In genomic region chr10:128370021-128370420, GRCm38 (mm10) we compare ENCODE assay signal across 18 mouse cellular contexts. TPM values are rescaled to one million over a fixed set of nuclear protein-coding genes. Genes with fewer than 3 reads are reported as not detected.
DNase-seq lines count a peak whose midpoint lies in the region; ATAC-seq and TF ChIP-seq lines count a peak whose summit lies in the region.
"Had no signal": no experiment of that assay in that cellular context is flagged by ENCODE, and none has a peak within 500 bp of the region (broad histone marks: within the 10 kb centered on the region; RNA-seq: fewer than 3 reads in every experiment).

No protein-coding gene starts in this region.

- WGBS in forebrain, embryonic 12.5 days, result 52% methylated on average over 5 of the region's 6 CpGs
- 54% methylated on average over 5 of the region's 6 CpGs for WGBS in forebrain, postnatal 0 days
- 55% methylated on average over 5 of the region's 6 CpGs for WGBS in hindbrain, postnatal 0 days
- 64% methylated on average over 5 of the region's 6 CpGs for WGBS in hindbrain, embryonic 11.5 days
- 51% methylated on average over 5 of the region's 6 CpGs for WGBS in midbrain, postnatal 0 days
- WGBS in midbrain, embryonic 16.5 days, result 63% methylated on average over 5 of the region's 6 CpGs
- 57% methylated on average over 6 of the region's 6 CpGs for whole genome bisulfite sequencing in small intestine, adult 2 months

- peaks cover 7% of the 10 kb centered on the region for H3K36me3 ChIP-seq in forebrain, embryonic 12.5 days (replicated peaks)
- no peaks in the 10 kb centered on the region for H3K36me3 ChIP-seq in forebrain, postnatal 0 days (ENCODE audit: insufficient read depth)
- H3K36me3 ChIP-seq in hindbrain, postnatal 0 days (ENCODE audit: insufficient read depth, low read length), result no peaks in the 10 kb centered on the region; the same call in 1 of the 2 replicates
- H3K36me3 ChIP-seq in hindbrain, embryonic 11.5 days (ENCODE audit: control insufficient read depth, insufficient read depth, low read length), result no peaks in the 10 kb centered on the region
- no peaks in the 10 kb centered on the region for H3K36me3 ChIP-seq in midbrain, postnatal 0 days (ENCODE audit: insufficient read depth, low read length)
- H3K36me3 ChIP-seq in midbrain, embryonic 16.5 days (ENCODE audit: control insufficient read depth, insufficient read depth, low read length), result peaks cover 2% of the 10 kb centered on the region; the same call in 1 of the 2 replicates
- H3K36me3 ChIP-seq in small intestine, adult 2 months (ENCODE audit: control insufficient read depth, insufficient read depth, low read length), result peaks cover 3% of the 10 kb centered on the region

- 0 out of 2 replicates have a peak, but pooled peaks cover 3% of the 10 kb centered on the region for H3K27me3 ChIP-seq in forebrain, embryonic 12.5 days
- no peaks in the 10 kb centered on the region for H3K27me3 ChIP-seq in forebrain, postnatal 0 days (ENCODE audit: insufficient read depth, low read length)
- H3K27me3 ChIP-seq in hindbrain, postnatal 0 days (ENCODE audit: insufficient read depth, low read length), result no peaks in the 10 kb centered on the region
- no peaks in the 10 kb centered on the region for H3K27me3 ChIP-seq in hindbrain, embryonic 11.5 days (ENCODE audit: control insufficient read depth, insufficient read depth, low read length)
- no peaks in the 10 kb centered on the region for H3K27me3 ChIP-seq in midbrain, postnatal 0 days (ENCODE audit: insufficient read depth, low read length)
- no peaks in the 10 kb centered on the region for H3K27me3 ChIP-seq in midbrain, embryonic 16.5 days (ENCODE audit: control insufficient read depth, insufficient read depth, low read depth, low read length)
- no peaks in the 10 kb centered on the region for H3K27me3 ChIP-seq in small intestine, adult 2 months (ENCODE audit: control insufficient read depth, insufficient read depth, low read length)
- H3K27me3 ChIP-seq: Patski had no signal

- no peak overlapping the region for H3K9ac ChIP-seq in forebrain, embryonic 12.5 days
- H3K9ac ChIP-seq in forebrain, postnatal 0 days, result no peak overlapping the region
- H3K9ac ChIP-seq in hindbrain, postnatal 0 days (replicated peaks; ENCODE audit: low read length), result no peak overlapping the region
- no peak overlapping the region; the same call in 1 of the 2 replicates for H3K9ac ChIP-seq in hindbrain, embryonic 11.5 days (ENCODE audit: low read depth, low read length)
- no peak overlapping the region for H3K9ac ChIP-seq in midbrain, postnatal 0 days (replicated peaks; ENCODE audit: low read length, poor library complexity, severe bottlenecking)
- H3K9ac ChIP-seq in midbrain, embryonic 16.5 days (ENCODE audit: low read depth, low read length), result no peak overlapping the region

- no peak for ATAC-seq in forebrain, embryonic 12.5 days (ENCODE audit: low FRiP score)
- no peak for ATAC-seq in forebrain, postnatal 0 days
- no peak for ATAC-seq in hindbrain, postnatal 0 days
- ATAC-seq in hindbrain, embryonic 11.5 days (ENCODE audit: low FRiP score), result no peak
- ATAC-seq in midbrain, postnatal 0 days (ENCODE audit: low FRiP score), result no peak
- ATAC-seq in midbrain, embryonic 16.5 days, result no peak
- ATAC-seq: Patski had no signal

- no peak overlapping the region for H3K4me3 ChIP-seq in forebrain, embryonic 12.5 days (replicated peaks)
- no peak overlapping the region for H3K4me3 ChIP-seq in forebrain, postnatal 0 days (ENCODE audit: low read depth, low read length)
- no peak overlapping the region for H3K4me3 ChIP-seq in hindbrain, postnatal 0 days (ENCODE audit: low read length)
- no peak overlapping the region for H3K4me3 ChIP-seq in hindbrain, embryonic 11.5 days (ENCODE audit: low read depth, low read length)
- no peak overlapping the region for H3K4me3 ChIP-seq in midbrain, postnatal 0 days (ENCODE audit: low read depth, low read length)
- no peak overlapping the region for H3K4me3 ChIP-seq in midbrain, embryonic 16.5 days (ENCODE audit: low read depth, low read length)
- H3K4me3 ChIP-seq in small intestine, adult 2 months (ENCODE audit: low read depth, low read length), result no peak overlapping the region

- no peaks in the 10 kb centered on the region for H3K9me3 ChIP-seq in forebrain, embryonic 12.5 days
- H3K9me3 ChIP-seq in forebrain, postnatal 0 days (ENCODE audit: low read length), result no peaks in the 10 kb centered on the region
- H3K9me3 ChIP-seq in hindbrain, postnatal 0 days (ENCODE audit: low read length), result no peaks in the 10 kb centered on the region
- no peaks in the 10 kb centered on the region for H3K9me3 ChIP-seq in hindbrain, embryonic 11.5 days (ENCODE audit: control insufficient read depth, low read length)
- no peaks in the 10 kb centered on the region for H3K9me3 ChIP-seq in midbrain, postnatal 0 days (ENCODE audit: low read length)
- no peaks in the 10 kb centered on the region for H3K9me3 ChIP-seq in midbrain, embryonic 16.5 days (replicated peaks; ENCODE audit: control insufficient read depth, low read length, poor library complexity, severe bottlenecking)
- H3K9me3 ChIP-seq: forebrain, embryonic 10.5 days had no signal

- no peak for TF ChIP-seq POLR2A in small intestine, adult 2 months (IDR thresholded peaks at IDR 0.05; ENCODE audit: low read depth, low read length)

- no peak overlapping the region for H3K4me2 ChIP-seq in forebrain, embryonic 12.5 days
- H3K4me2 ChIP-seq in forebrain, postnatal 0 days (ENCODE audit: low read depth), result no peak overlapping the region
- H3K4me2 ChIP-seq in hindbrain, postnatal 0 days (ENCODE audit: low read depth, low read length), result no peak overlapping the region
- no peak overlapping the region for H3K4me2 ChIP-seq in hindbrain, embryonic 11.5 days (replicated peaks; ENCODE audit: low read depth, low read length)
- no peak overlapping the region for H3K4me2 ChIP-seq in midbrain, postnatal 0 days (ENCODE audit: low read depth, low read length, poor library complexity, severe bottlenecking)
- H3K4me2 ChIP-seq in midbrain, embryonic 16.5 days (ENCODE audit: low read length), result no peak overlapping the region

- H3K27ac ChIP-seq in forebrain, embryonic 12.5 days, result peak overlapping the region; percentile 96; the same call in 1 of the 2 replicates
- no peak overlapping the region for H3K27ac ChIP-seq in forebrain, postnatal 0 days (ENCODE audit: low read depth, low read length)
- H3K27ac ChIP-seq in hindbrain, postnatal 0 days, result peak overlapping the region; percentile 95; the same call in 1 of the 2 replicates
- H3K27ac ChIP-seq in hindbrain, embryonic 11.5 days (ENCODE audit: low read depth, low read length), result no peak overlapping the region
- peak overlapping the region; percentile 96; the same call in 1 of the 2 replicates for H3K27ac ChIP-seq in midbrain, postnatal 0 days (ENCODE audit: low read depth, low read length)
- no peak overlapping the region for H3K27ac ChIP-seq in midbrain, embryonic 16.5 days (ENCODE audit: low read length)
- peak overlapping the region; percentile 73 for H3K27ac ChIP-seq in small intestine, adult 2 months (ENCODE audit: insufficient read depth, low read depth, low read length)

- DNase-seq in forebrain, postnatal 0 days, result no peak
- no peak for DNase-seq in hindbrain, postnatal 0 days (ENCODE audit: low spot score)
- DNase-seq in hindbrain, embryonic 11.5 days (ENCODE audit: low spot score), result no peak
- DNase-seq in midbrain, postnatal 0 days (ENCODE audit: low spot score), result no peak
- DNase-seq in T-cell, adult 2 months (ENCODE audit: low spot score), result no peak
- DNase-seq: adrenal gland, adult 8-10 months; cerebellum, adult 8-10 months; kidney, adult 9 months; lung, embryonic 14.5 days; thymus, postnatal 4 days had no signal

- peaks cover 18% of the 10 kb centered on the region for H3K4me1 ChIP-seq in forebrain, embryonic 12.5 days
- peaks cover 6% of the 10 kb centered on the region for H3K4me1 ChIP-seq in forebrain, postnatal 0 days (ENCODE audit: insufficient read depth)
- H3K4me1 ChIP-seq in hindbrain, postnatal 0 days (ENCODE audit: insufficient read depth, low read length), result peaks cover 15% of the 10 kb centered on the region
- H3K4me1 ChIP-seq in hindbrain, embryonic 11.5 days (replicated peaks; ENCODE audit: control insufficient read depth, insufficient read depth, low read length), result peaks cover 12% of the 10 kb centered on the region
- H3K4me1 ChIP-seq in midbrain, postnatal 0 days (ENCODE audit: insufficient read depth, low read length), result no peaks in the 10 kb centered on the region
- peaks cover 10% of the 10 kb centered on the region for H3K4me1 ChIP-seq in midbrain, embryonic 16.5 days (ENCODE audit: control insufficient read depth, insufficient read depth, low read length)
- peaks cover 12% of the 10 kb centered on the region for H3K4me1 ChIP-seq in small intestine, adult 2 months (ENCODE audit: control insufficient read depth, insufficient read depth, insufficient read length, low read length)

- no peak for TF ChIP-seq CTCF in forebrain, postnatal 0 days (IDR thresholded peaks at IDR 0.05; ENCODE audit: low read depth)
- no peak for TF ChIP-seq CTCF in hindbrain, postnatal 0 days (IDR thresholded peaks at IDR 0.05; ENCODE audit: low read depth)
- TF ChIP-seq CTCF in midbrain, postnatal 0 days (IDR thresholded peaks at IDR 0.05), result no peak
- TF ChIP-seq CTCF in small intestine, adult 2 months (IDR thresholded peaks at IDR 0.05; ENCODE audit: extremely low read depth, insufficient read length, insufficient replicate concordance, low read depth, low read length), result no peak

RNA-seq across cellular contexts. Expression of gene Coq10a, which starts 1.2 kb away (rescaled TPM):
- 24.2 and 25.5 TPM in 2 replicates for polyA plus RNA-seq in forebrain, embryonic 12.5 days (2016; fragmentation: Nextera tagmentation; extraction: Ambion mirVana)
- 34.0 and 41.6 TPM in 2 replicates for total RNA-seq in forebrain, postnatal 0 days (2014; rRNA removed)
- polyA plus RNA-seq in forebrain, postnatal 0 days (2015; fragmentation: Nextera tagmentation; extraction: Ambion mirVana), result 48.2 and 50.0 TPM in 2 replicates
- total RNA-seq in hindbrain, postnatal 0 days (2014; rRNA removed), result 26.9 and 42.1 TPM in 2 replicates
- polyA plus RNA-seq in hindbrain, postnatal 0 days (2015; fragmentation: Nextera tagmentation; extraction: Ambion mirVana), result 50.8 and 52.1 TPM in 2 replicates
- 23.8 and 24.5 TPM in 2 replicates for polyA plus RNA-seq in hindbrain, embryonic 11.5 days (2014; fragmentation: Nextera tagmentation; extraction: Ambion mirVana)
- 42.8 and 53.2 TPM in 2 replicates for total RNA-seq in midbrain, postnatal 0 days (2014; rRNA removed)
- polyA plus RNA-seq in midbrain, postnatal 0 days (2015; fragmentation: Nextera tagmentation; extraction: Ambion mirVana), result 51.7 and 56.4 TPM in 2 replicates
- polyA plus RNA-seq in midbrain, embryonic 16.5 days (2015; fragmentation: Nextera tagmentation; extraction: Ambion mirVana), result 36.8 and 40.3 TPM in 2 replicates
- 36.5 and 79.1 TPM in 2 replicates for polyA plus RNA-seq in small intestine, adult 2 months (2012; rRNA removed)

RNA-seq across cellular contexts. Expression of gene Ankrd52, which starts 6.9 kb away (rescaled TPM):
- 11.3 and 13.9 TPM in 2 replicates for polyA plus RNA-seq in forebrain, embryonic 12.5 days (2016; fragmentation: Nextera tagmentation; extraction: Ambion mirVana)
- 22.3 and 32.6 TPM in 2 replicates for total RNA-seq in forebrain, postnatal 0 days (2014; rRNA removed)
- 4.7 and 7.7 TPM in 2 replicates for polyA plus RNA-seq in forebrain, postnatal 0 days (2015; fragmentation: Nextera tagmentation; extraction: Ambion mirVana)
- total RNA-seq in hindbrain, postnatal 0 days (2014; rRNA removed), result 38.8 and 39.5 TPM in 2 replicates
- 9.1 and 10.6 TPM in 2 replicates for polyA plus RNA-seq in hindbrain, postnatal 0 days (2015; fragmentation: Nextera tagmentation; extraction: Ambion mirVana)
- 9.5 and 12.3 TPM in 2 replicates for polyA plus RNA-seq in hindbrain, embryonic 11.5 days (2014; fragmentation: Nextera tagmentation; extraction: Ambion mirVana)
- total RNA-seq in midbrain, postnatal 0 days (2014; rRNA removed), result 43.6 and 49.1 TPM in 2 replicates
- 7.8 and 9.9 TPM in 2 replicates for polyA plus RNA-seq in midbrain, postnatal 0 days (2015; fragmentation: Nextera tagmentation; extraction: Ambion mirVana)
- polyA plus RNA-seq in midbrain, embryonic 16.5 days (2015; fragmentation: Nextera tagmentation; extraction: Ambion mirVana), result 9.9 and 13.6 TPM in 2 replicates
- 15.3 and 22.1 TPM in 2 replicates for polyA plus RNA-seq in small intestine, adult 2 months (2012; rRNA removed)

RNA-seq across cellular contexts. Expression of gene Slc39a5, which starts 31.0 kb away (rescaled TPM):
- not detected in 2 replicates for polyA plus RNA-seq in forebrain, embryonic 12.5 days (2016; fragmentation: Nextera tagmentation; extraction: Ambion mirVana)
- 0.24 and 0.69 TPM in 2 replicates for total RNA-seq in forebrain, postnatal 0 days (2014; rRNA removed)
- 0.10 and 0.42 TPM in 2 replicates for polyA plus RNA-seq in forebrain, postnatal 0 days (2015; fragmentation: Nextera tagmentation; extraction: Ambion mirVana)
- 0.58 and 2.3 TPM in 2 replicates for total RNA-seq in hindbrain, postnatal 0 days (2014; rRNA removed)
- 0.55 and 0.66 TPM in 2 replicates for polyA plus RNA-seq in hindbrain, postnatal 0 days (2015; fragmentation: Nextera tagmentation; extraction: Ambion mirVana)
- not detected in 2 replicates for polyA plus RNA-seq in hindbrain, embryonic 11.5 days (2014; fragmentation: Nextera tagmentation; extraction: Ambion mirVana)
- total RNA-seq in midbrain, postnatal 0 days (2014; rRNA removed), result 0.16 and 0.61 TPM in 2 replicates
- polyA plus RNA-seq in midbrain, postnatal 0 days (2015; fragmentation: Nextera tagmentation; extraction: Ambion mirVana), result 0.16 and 0.27 TPM in 2 replicates
- polyA plus RNA-seq in midbrain, embryonic 16.5 days (2015; fragmentation: Nextera tagmentation; extraction: Ambion mirVana), result 0.10 TPM in 1 of 2 replicates, not detected in the other
- polyA plus RNA-seq in small intestine, adult 2 months (2012; rRNA removed), result 165 and 301 TPM in 2 replicates
- total RNA-seq: gastrocnemius, adult 8-10 months; megakaryocyte progenitor cell, adult 5-6 weeks had no signal
- polyA plus RNA-seq: forebrain, embryonic 10.5 days; heart, embryonic 14.5 days had no signal

RNA-seq across cellular contexts. Expression of gene Cs, which starts 32.5 kb away (rescaled TPM):
- polyA plus RNA-seq in forebrain, embryonic 12.5 days (2016; fragmentation: Nextera tagmentation; extraction: Ambion mirVana), result 221 and 235 TPM in 2 replicates
- total RNA-seq in forebrain, postnatal 0 days (2014; rRNA removed), result 205 and 250 TPM in 2 replicates
- 203 and 255 TPM in 2 replicates for polyA plus RNA-seq in forebrain, postnatal 0 days (2015; fragmentation: Nextera tagmentation; extraction: Ambion mirVana)
- total RNA-seq in hindbrain, postnatal 0 days (2014; rRNA removed), result 274 and 311 TPM in 2 replicates
- polyA plus RNA-seq in hindbrain, postnatal 0 days (2015; fragmentation: Nextera tagmentation; extraction: Ambion mirVana), result 262 and 285 TPM in 2 replicates
- polyA plus RNA-seq in hindbrain, embryonic 11.5 days (2014; fragmentation: Nextera tagmentation; extraction: Ambion mirVana), result 242 and 254 TPM in 2 replicates
- total RNA-seq in midbrain, postnatal 0 days (2014; rRNA removed), result 279 and 309 TPM in 2 replicates
- 255 and 271 TPM in 2 replicates for polyA plus RNA-seq in midbrain, postnatal 0 days (2015; fragmentation: Nextera tagmentation; extraction: Ambion mirVana)
- 247 and 265 TPM in 2 replicates for polyA plus RNA-seq in midbrain, embryonic 16.5 days (2015; fragmentation: Nextera tagmentation; extraction: Ambion mirVana)
- polyA plus RNA-seq in small intestine, adult 2 months (2012; rRNA removed), result 233 and 588 TPM in 2 replicates

RNA-seq across cellular contexts. Expression of gene Nabp2, which starts 41.3 kb away (rescaled TPM):
- polyA plus RNA-seq in forebrain, embryonic 12.5 days (2016; fragmentation: Nextera tagmentation; extraction: Ambion mirVana), result 141 and 155 TPM in 2 replicates
- 82.2 and 90.1 TPM in 2 replicates for total RNA-seq in forebrain, postnatal 0 days (2014; rRNA removed)
- polyA plus RNA-seq in forebrain, postnatal 0 days (2015; fragmentation: Nextera tagmentation; extraction: Ambion mirVana), result 158 and 159 TPM in 2 replicates
- 73.9 and 98.9 TPM in 2 replicates for total RNA-seq in hindbrain, postnatal 0 days (2014; rRNA removed)
- polyA plus RNA-seq in hindbrain, postnatal 0 days (2015; fragmentation: Nextera tagmentation; extraction: Ambion mirVana), result 135 and 140 TPM in 2 replicates
- polyA plus RNA-seq in hindbrain, embryonic 11.5 days (2014; fragmentation: Nextera tagmentation; extraction: Ambion mirVana), result 125 and 130 TPM in 2 replicates
- 63.1 and 82.0 TPM in 2 replicates for total RNA-seq in midbrain, postnatal 0 days (2014; rRNA removed)
- polyA plus RNA-seq in midbrain, postnatal 0 days (2015; fragmentation: Nextera tagmentation; extraction: Ambion mirVana), result 145 and 157 TPM in 2 replicates
- 141 and 150 TPM in 2 replicates for polyA plus RNA-seq in midbrain, embryonic 16.5 days (2015; fragmentation: Nextera tagmentation; extraction: Ambion mirVana)
- polyA plus RNA-seq in small intestine, adult 2 months (2012; rRNA removed), result 21.6 and 37.8 TPM in 2 replicates

Comparison
In these comparisons a context has a peak if more than half of its experiments do, and no peak if none do; other contexts are left out.
1. H3K27ac ChIP-seq: peak in forebrain, embryonic 12.5 days (single experiment), hindbrain, postnatal 0 days (single experiment), midbrain, postnatal 0 days (single experiment) and small intestine, adult 2 months (single experiment); none in forebrain, postnatal 0 days (single experiment), hindbrain, embryonic 11.5 days (single experiment) and midbrain, embryonic 16.5 days (single experiment).
2. RNA of gene Slc39a5, which starts 31.0 kb away (polyA plus RNA-seq): 165 to 301 TPM in small intestine, adult 2 months; 0.55 to 0.66 TPM in hindbrain, postnatal 0 days, 0.16 to 0.27 TPM in midbrain, postnatal 0 days, 0.10 to 0.42 TPM in forebrain, postnatal 0 days, not detected in forebrain, embryonic 12.5 days, not detected in hindbrain, embryonic 11.5 days and 0.10 TPM in midbrain, embryonic 16.5 days; every median in the first group is over 10 times any median in the second.